Mouse (Mus musculus) erythroblast, embryonic 14.5 days (primary cell): Measurements from ENCODE around the gene Hemgn.

ENCODE experiments used
- GATA1 ChIP-seq: IDR thresholded peaks from 2 replicates; pipeline ENCODE4 v1.6.1; 2012; ENCODE audit warnings: low read length, inconsistent platforms, mixed read lengths
- TAL1 ChIP-seq: IDR thresholded peaks from 3 replicates; pipeline ENCODE4 v1.6.1; 2012; ENCODE audit warnings: low read length, inconsistent platforms, mixed read lengths

DNA sequence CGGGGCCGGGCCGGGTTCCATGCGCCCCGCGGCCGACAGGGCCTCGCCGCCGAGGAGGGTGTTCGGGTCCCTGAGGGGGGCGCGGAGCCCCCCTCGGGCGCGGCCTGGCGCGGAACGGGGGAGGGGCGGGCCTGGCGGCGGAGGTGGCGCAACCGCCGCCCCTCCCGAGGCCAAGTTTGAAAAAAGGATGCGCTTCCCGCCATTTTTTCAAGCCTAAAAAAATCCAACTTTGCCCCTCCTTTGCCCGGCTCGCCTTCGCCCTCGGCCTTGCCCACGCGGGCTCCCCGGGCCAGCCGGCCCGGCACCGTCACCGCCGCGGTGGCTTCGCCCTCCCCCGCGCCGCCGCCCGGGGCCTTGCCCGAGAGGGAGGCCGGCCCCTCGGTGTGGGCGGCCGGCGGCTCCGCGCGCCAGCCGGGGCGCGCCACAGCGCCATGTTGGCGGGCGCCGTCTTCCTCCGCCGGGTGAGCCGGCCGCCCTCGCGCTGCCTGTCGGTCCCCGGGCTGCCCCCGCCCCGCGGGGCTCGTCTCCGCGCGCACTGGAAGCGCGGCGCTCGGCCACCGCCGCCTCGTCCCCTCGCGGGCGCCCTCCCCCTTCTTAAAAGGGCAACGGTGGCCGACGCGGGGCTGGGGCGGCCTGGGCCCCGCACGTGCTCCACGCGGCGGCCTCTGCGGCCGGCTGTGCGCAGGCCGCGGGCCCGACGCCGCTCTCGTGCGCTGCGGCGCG lies 38.6 kb upstream of the Hemgn start:
- TF ChIP-seq TAL1 (no peak), GATA1 (no peak)
